Mouse (Mus musculus) liver, embryonic 15.5 days (tissue): ENCODE measurements around the gene Tmem25. TPM values are rescaled to one million over a fixed set of nuclear protein-coding genes. Genes with fewer than 3 reads are reported as not detected.

ENCODE experiments used
- ATAC-seq: fragments of 200-750 bp; cut with Nextera tagmentation; 2 replicates; pipeline ENCODE4 v1.8.0; 2017; ENCODE audit warnings: moderate number of reproducible peaks, mild to moderate bottlenecking, moderate library complexity; ENCODE audit not compliant: insufficient read depth
- H3K27ac ChIP-seq: fragments of 300-500 bp; sonication (generic); replicated peaks from 2 replicates; pipeline ENCODE4 v1.5.1; 2015; ENCODE audit warnings: mild to moderate bottlenecking, inconsistent platforms
- H3K27me3 ChIP-seq: fragments of 300-500 bp; sonication (generic); 2 replicates; pipeline ENCODE4 v1.6.1; 2015; ENCODE audit warnings: mild to moderate bottlenecking, inconsistent platforms
- H3K36me3 ChIP-seq: fragments of 300-500 bp; sonication (generic); replicated peaks from 2 replicates; pipeline ENCODE4 v1.6.1; 2015; ENCODE audit warnings: moderate library complexity, mild to moderate bottlenecking, inconsistent platforms
- H3K4me1 ChIP-seq: fragments of 300-500 bp; sonication (generic); replicated peaks from 2 replicates; pipeline ENCODE4 v1.6.1; 2015; ENCODE audit warnings: inconsistent platforms
- H3K4me2 ChIP-seq: fragments of 300-500 bp; sonication (generic); 2 replicates; pipeline ENCODE4 v1.6.1; 2015; ENCODE audit warnings: moderate library complexity, mild to moderate bottlenecking, inconsistent platforms
- H3K4me3 ChIP-seq: fragments of 300-500 bp; sonication (generic); replicated peaks from 2 replicates; pipeline ENCODE4 v1.5.1; 2015; ENCODE audit warnings: mild to moderate bottlenecking, inconsistent platforms
- H3K9ac ChIP-seq: fragments of 300-500 bp; sonication (generic); 2 replicates; pipeline ENCODE4 v1.6.1; 2015; ENCODE audit warnings: moderate library complexity, mild to moderate bottlenecking, inconsistent platforms
- H3K9me3 ChIP-seq: fragments of 300-500 bp; sonication (generic); replicated peaks from 2 replicates; pipeline ENCODE4 v1.6.1; 2016; ENCODE audit warnings: inconsistent platforms
- WGBS: fragments of 180-500 bp; shearing (Covaris S2); methylation state at CpG from one replicate; pipeline ENCODE4 v1.1.7; 2015; ENCODE audit warnings: mixed read lengths; ENCODE audit not compliant: insufficient replicate concordance; 5-methylcytosine and 5-hydroxymethylcytosine counted together
- polyA plus RNA-seq: library from polyadenylated mRNA; unstranded; fragments of >200 nt; fragmentation: Nextera tagmentation; extraction: Ambion mirVana; gene quantifications from 2 replicates; pipeline ENCODE4 v1.2.1, GENCODE M21; 2015

The Tmem25 gene
- polyA plus RNA-seq = 3.2 and 4.9 TPM in 2 replicates

DNA sequence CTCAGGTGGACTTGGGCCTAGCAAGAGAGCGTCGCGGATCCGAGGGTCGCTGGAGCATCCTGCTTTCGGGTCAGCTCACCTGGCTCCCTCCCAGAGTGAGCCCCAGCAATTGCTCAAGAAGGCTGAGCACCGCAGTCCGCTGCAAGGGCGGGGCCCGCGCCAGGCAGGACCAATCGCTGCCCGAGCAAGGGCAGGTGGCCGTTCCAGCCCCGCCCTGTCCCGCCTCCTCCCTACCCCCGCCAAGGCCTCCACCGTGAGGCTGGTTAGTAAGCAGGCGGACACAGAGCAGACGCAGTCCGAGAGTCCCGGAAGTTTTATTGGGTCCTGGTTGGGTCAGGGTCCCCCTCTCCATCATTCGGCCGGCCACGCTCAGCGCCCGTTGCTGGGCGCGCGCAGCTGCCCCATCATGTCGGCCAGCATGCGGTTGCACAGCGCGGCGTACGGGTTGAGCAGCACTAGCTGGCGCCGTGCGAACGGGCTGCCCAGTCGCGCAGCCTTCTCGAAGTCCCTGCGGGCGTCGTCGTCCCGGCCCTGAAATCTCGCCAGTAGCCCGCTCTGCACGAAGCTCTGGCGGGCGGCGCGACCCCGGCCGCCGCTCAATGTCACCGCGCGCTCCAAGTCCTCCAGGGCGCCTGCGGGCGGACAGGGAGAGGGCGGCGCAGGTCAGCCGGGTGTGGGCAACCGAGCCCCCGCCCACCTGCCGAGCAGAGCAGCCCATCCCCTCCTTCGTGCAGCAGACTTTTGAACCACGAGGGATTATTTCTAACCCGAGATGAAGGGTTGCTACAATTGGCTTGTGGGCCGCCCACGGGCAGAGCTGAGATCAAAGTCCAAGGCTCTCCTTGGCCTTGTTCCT, at the start of gene Tmem25:
TSS of gene Tmem25 (minus strand) at position 206 of the 856 bp plus-strand sequence.
- peak; percentile 85 for ATAC-seq
- Histone ChIP-seq H3K27ac (peak within 1 kb of the TSS; percentile 78), H3K9ac (peak within 1 kb of the TSS; percentile 55), H3K27me3 (peaks cover 50% of the 10 kb centered on the region), H3K9me3 (no peaks in the 10 kb centered on the region), H3K36me3 (no peaks in the 10 kb centered on the region), H3K4me1 (peaks cover 26% of the 10 kb centered on the region), H3K4me2 (peak within 1 kb of the TSS; percentile 92), H3K4me3 (peak within 1 kb of the TSS; percentile 62)
- under 1% methylated on average over 75 of the region's 75 CpGs for WGBS

DNA sequence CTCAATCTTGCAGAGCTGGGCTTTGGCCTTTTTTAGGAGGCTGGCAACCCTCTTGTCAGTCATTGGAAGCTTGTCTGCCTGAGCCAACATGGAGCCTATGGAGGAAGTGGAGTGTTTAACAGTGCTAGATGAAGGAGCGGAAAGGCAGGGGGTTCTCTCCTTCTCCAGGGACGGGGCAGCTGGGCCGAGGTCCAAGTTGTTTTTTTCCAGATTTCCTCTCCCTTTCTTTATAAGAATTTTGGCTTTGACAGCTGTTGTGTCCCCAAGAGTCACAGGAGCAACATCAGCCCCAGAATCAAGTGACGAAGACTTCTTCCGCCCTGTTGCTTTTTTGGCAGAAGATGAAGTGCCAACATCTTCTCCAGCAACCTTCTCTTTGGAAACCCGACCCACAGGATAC, 48.3 kb upstream of the Tmem25 start:
- no peak overlapping the region for H3K27ac ChIP-seq
- whole genome bisulfite sequencing = 82% methylated on average over 6 of the region's 6 CpGs
- H3K9me3 ChIP-seq = no peaks in the 10 kb centered on the region
- no peak overlapping the region for H3K4me3 ChIP-seq
- no peaks in the 10 kb centered on the region for H3K4me1 ChIP-seq
- H3K4me2 ChIP-seq = no peak overlapping the region
- no peak overlapping the region for H3K9ac ChIP-seq
- ATAC-seq = no peak
- no peaks in the 10 kb centered on the region for H3K27me3 ChIP-seq
- H3K36me3 ChIP-seq = peaks cover 73% of the 10 kb centered on the region

DNA sequence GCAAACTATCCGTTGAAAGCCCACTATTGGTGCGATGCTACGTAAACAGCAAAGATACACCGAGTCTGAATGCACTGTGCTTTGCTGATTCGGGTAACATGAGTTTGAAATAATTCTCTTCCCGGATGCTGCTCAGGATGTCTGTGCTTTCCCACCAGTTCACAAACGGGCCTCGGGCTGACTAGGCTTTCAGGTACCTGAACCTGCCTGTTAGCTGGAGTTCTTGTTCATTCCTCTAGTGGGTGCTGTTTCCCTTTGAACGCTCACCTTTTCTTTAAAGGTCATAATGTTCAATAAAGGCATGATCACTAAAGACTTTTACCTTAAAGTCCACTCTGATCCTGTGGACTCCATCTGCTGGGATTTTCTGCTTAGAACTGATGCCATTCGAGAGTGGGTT, 42.1 kb upstream of the Tmem25 start:
- H3K36me3 ChIP-seq = peaks cover 80% of the 10 kb centered on the region
- no peaks in the 10 kb centered on the region for H3K9me3 ChIP-seq
- H3K4me1 ChIP-seq = no peaks in the 10 kb centered on the region
- no peaks in the 10 kb centered on the region for H3K27me3 ChIP-seq
- H3K27ac ChIP-seq = no peak overlapping the region
- H3K4me2 ChIP-seq = no peak overlapping the region
- H3K4me3 ChIP-seq = no peak overlapping the region
- no peak for ATAC-seq
- no peak overlapping the region for H3K9ac ChIP-seq
- 77% methylated on average over 10 of the region's 10 CpGs for WGBS

DNA sequence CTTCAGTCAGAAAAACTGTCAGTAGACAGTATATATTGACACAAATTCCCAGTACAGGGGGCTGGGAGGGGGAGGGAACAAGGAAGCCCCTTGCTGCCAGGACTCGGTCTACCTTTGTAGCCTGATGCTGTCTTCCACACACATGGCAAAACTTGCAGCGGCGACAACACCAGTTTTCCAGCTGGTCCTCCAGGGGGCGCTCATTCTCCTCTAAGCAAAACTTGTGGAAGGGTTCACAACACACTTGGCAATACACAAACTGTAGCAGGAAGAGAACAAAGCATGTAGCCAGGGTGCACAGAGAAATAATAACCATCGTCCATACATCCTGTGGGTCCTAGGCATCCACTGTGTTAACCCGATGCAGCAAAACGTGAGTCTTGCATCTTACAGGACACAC, 37.3 kb upstream of the Tmem25 start:
- Histone ChIP-seq H3K36me3 (peaks cover 79% of the 10 kb centered on the region), H3K9ac (no peak overlapping the region), H3K27me3 (no peaks in the 10 kb centered on the region), H3K4me1 (no peaks in the 10 kb centered on the region), H3K9me3 (no peaks in the 10 kb centered on the region), H3K27ac (no peak overlapping the region), H3K4me2 (no peak overlapping the region), H3K4me3 (no peak overlapping the region)
- no peak for ATAC-seq
- 36% methylated on average over 7 of the region's 7 CpGs for WGBS

DNA sequence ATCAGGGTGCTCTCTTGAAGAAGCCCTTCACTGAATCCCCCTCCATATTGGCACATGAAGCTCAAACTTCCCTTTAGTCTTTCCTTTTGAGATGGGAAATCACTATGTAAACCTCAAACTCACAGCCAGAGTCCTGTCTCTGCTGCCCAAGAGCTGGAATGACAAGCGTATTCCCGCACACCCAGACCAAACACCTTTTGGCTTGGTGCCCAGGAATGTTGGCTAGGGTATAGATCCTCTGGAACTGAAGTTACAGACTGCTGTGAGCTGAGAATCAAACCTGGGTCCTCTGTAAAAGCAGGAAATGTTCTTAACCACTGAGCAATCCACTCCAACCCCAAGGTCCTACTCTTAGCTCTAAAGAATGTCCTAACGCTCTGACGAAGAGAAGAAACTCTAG, 33.2 kb upstream of the Tmem25 start:
- 83% methylated on average over 4 of the region's 4 CpGs for WGBS
- no peaks in the 10 kb centered on the region for H3K9me3 ChIP-seq
- H3K4me1 ChIP-seq = no peaks in the 10 kb centered on the region
- H3K27me3 ChIP-seq = no peaks in the 10 kb centered on the region
- H3K36me3 ChIP-seq = peaks cover 85% of the 10 kb centered on the region
- ATAC-seq = no peak
- no peak overlapping the region for H3K27ac ChIP-seq
- no peak overlapping the region for H3K4me2 ChIP-seq
- no peak overlapping the region for H3K9ac ChIP-seq
- H3K4me3 ChIP-seq = no peak overlapping the region

DNA sequence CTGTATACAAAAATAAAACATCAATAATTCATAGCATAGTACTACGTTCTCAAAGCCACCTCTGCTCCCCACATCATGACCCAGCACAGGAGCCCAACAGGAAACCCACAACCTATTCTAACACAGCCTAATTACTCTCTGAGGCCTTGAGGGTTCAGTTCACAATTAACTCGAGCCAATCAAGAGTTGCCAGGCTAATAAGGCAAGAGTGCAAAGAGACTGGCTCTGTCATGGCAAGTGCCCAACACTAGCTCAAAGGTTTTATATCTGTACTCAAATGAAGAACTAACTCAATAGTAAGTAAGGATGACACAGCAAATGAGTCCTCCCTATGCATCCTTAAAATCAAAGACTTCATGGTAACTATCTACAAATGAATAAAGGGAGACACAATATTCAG, 31.4 kb upstream of the Tmem25 start:
- WGBS = 66% methylated on average over 2 of the region's 2 CpGs
- Histone ChIP-seq H3K9ac (no peak overlapping the region), H3K4me3 (no peak overlapping the region), H3K4me2 (no peak overlapping the region), H3K36me3 (peaks cover 91% of the 10 kb centered on the region), H3K27ac (no peak overlapping the region), H3K9me3 (no peaks in the 10 kb centered on the region), H3K4me1 (no peaks in the 10 kb centered on the region), H3K27me3 (no peaks in the 10 kb centered on the region)
- no peak for ATAC-seq

DNA sequence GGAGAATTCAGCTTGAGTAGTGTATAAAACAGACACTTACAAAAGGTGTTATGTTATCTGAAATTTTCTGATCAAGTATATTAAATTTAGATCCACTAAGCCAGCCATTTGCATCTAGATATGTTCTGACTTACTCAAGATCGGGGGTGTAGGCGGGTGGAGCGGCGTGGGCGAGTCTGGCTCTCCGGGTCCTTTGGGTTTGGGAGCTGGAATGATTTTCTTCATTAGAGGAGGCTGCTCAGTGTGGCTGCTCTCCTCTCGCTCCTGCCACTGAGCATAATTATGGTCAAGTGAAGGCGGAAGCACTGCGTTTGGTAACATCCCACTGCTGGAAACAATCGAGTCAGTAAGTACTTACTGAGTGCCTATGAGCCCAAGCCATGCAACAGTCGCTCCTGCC, 29.8 kb upstream of the Tmem25 start:
- Histone ChIP-seq H3K27ac (no peak overlapping the region), H3K36me3 (peaks cover 91% of the 10 kb centered on the region), H3K27me3 (no peaks in the 10 kb centered on the region), H3K4me2 (no peak overlapping the region), H3K9me3 (no peaks in the 10 kb centered on the region), H3K9ac (no peak overlapping the region), H3K4me3 (no peak overlapping the region), H3K4me1 (no peaks in the 10 kb centered on the region)
- WGBS = 87% methylated on average over 11 of the region's 11 CpGs
- no peak for ATAC-seq

DNA sequence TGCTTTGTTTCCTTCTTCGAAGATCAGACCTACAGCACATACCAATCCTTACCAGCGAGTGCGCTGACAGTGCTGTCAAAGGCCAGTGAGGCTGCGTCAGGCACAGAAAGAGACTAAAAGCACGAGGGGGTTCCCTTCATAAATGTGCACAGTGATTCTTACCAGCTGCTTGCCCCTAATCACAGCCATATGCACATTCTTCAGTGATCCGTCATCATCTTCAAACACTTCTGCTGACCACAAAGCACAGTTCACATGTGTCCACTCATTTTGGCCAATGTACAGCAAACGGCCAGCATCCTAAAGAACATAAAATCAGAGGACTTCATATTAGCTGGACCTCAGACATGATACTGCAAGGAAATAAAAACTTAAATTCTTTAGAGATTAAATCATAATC, 27.6 kb upstream of the Tmem25 start:
- peaks cover 93% of the 10 kb centered on the region for H3K36me3 ChIP-seq
- H3K9ac ChIP-seq = no peak overlapping the region
- H3K4me2 ChIP-seq = no peak overlapping the region
- WGBS = 84% methylated on average over 7 of the region's 7 CpGs
- H3K4me3 ChIP-seq = no peak overlapping the region
- no peaks in the 10 kb centered on the region for H3K27me3 ChIP-seq
- no peaks in the 10 kb centered on the region for H3K9me3 ChIP-seq
- ATAC-seq = no peak
- H3K27ac ChIP-seq = no peak overlapping the region
- H3K4me1 ChIP-seq = no peaks in the 10 kb centered on the region

DNA sequence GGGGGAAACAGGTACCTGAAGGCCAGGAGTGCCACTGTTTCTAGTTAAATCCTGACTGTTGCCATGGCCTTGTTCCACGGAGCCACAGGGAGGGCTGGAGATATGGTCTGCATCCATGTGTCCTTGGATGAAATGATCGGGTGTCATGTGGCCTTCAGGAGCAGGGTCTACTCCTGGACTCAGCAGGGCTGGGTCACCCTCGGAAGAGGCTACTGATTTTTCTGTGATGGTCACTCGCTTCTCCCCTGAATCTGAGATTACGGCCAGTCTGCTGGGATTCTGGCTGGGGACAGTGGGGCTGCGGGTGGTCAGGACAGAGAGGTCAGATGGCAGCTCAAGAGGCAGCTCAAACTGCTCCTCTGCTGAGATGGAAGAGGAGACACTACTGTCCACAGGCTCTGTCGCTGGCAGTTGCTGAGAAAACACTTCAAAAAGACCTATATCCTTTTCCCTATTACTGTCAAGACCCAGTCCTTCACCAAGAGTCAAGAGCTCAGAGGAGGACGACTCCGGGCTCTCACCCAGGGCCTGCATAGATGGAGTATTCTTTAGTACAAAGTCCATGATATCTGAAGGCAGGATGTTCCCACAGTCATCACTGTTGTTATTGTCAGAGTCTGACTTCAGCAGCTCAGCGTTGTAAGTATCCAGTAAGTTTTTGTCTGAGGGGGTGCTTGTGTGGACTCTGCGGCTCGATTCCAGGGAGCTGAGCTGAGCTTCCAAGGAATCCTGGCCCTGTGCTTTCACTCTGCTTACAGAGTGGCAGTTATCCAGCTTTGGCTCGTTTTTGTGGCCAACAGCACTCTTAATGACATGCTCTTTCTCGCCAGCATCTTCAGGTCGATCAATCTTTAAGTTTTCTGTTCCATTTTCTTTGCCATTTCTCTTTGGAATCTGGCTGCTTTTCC, 21.1 kb upstream of the Tmem25 start:
- Histone ChIP-seq H3K9ac (no peak overlapping the region), H3K27me3 (no peaks in the 10 kb centered on the region), H3K27ac (no peak overlapping the region), H3K9me3 (no peaks in the 10 kb centered on the region), H3K4me2 (no peak overlapping the region), H3K4me3 (no peak overlapping the region), H3K4me1 (no peaks in the 10 kb centered on the region), H3K36me3 (peaks cover 99% of the 10 kb centered on the region)
- WGBS = 82% methylated on average over 15 of the region's 15 CpGs
- no peak for ATAC-seq

DNA sequence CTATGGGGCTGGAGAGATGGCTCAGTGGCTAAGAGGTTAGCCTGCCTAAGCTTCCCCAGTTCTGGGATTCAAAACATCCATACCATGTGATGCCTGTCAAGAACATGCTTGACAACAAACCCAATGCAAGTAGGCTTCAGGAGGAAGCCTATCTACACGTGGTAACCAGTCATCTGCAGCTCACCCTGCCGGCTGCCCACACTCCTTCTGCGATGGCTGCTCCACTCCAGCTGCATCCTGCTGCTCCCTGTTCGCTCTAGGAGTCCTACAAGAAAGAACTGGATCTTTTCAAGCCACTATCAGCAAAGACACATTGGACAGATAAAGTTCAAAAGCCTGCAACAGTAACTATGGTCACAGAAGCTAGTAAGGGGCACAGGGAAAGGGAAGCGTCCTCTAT, 18.4 kb upstream of the Tmem25 start:
- no peak overlapping the region for H3K27ac ChIP-seq
- 69% methylated on average over 5 of the region's 5 CpGs for WGBS

DNA sequence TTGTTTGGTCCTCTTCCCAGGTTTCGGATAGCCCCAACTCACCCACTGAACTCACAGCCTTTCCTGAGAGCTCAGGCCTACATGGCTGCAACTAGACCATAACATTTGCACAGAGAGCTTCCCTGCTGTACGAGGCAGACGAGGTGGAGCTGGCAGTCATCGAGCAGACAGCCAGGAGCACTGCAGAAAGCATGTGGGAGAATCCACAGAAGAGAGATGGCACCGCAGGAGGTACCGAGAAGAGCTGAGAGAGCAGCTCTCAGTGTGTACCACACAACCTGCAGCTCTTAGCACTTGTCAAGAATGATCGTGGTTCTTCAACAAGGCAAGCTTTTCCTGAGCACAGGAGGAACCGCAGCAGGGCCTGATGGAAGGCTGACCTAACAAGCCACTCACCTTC, 15.1 kb upstream of the Tmem25 start:
- H3K9me3 ChIP-seq = no peaks in the 10 kb centered on the region
- H3K27ac ChIP-seq = no peak overlapping the region
- no peak overlapping the region for H3K9ac ChIP-seq
- H3K36me3 ChIP-seq = peaks cover 97% of the 10 kb centered on the region
- no peak for ATAC-seq
- no peak overlapping the region for H3K4me3 ChIP-seq
- WGBS = 82% methylated on average over 8 of the region's 8 CpGs
- H3K27me3 ChIP-seq = no peaks in the 10 kb centered on the region
- no peaks in the 10 kb centered on the region for H3K4me1 ChIP-seq
- no peak overlapping the region for H3K4me2 ChIP-seq

More for the DNA sequence above, 18.4 kb upstream of the Tmem25 start:
- H3K4me3 ChIP-seq = no peak overlapping the region
- no peaks in the 10 kb centered on the region for H3K9me3 ChIP-seq
- no peaks in the 10 kb centered on the region for H3K27me3 ChIP-seq
- H3K36me3 ChIP-seq = peaks cover 99% of the 10 kb centered on the region
- H3K4me2 ChIP-seq = no peak overlapping the region
- ATAC-seq = no peak
- H3K9ac ChIP-seq = no peak overlapping the region
- H3K4me1 ChIP-seq = no peaks in the 10 kb centered on the region
